Mouse (Mus musculus): ENCODE data around the gene Ces3b. TPM values are rescaled to one million over a fixed set of nuclear protein-coding genes. Genes with fewer than 3 reads are reported as not detected.
"Not testable (repeated sequence)": the region's sequence is repeated elsewhere in the genome, so short reads cannot be mapped to it uniquely, and the experiment has no call there.

The Ces3b gene
- not detected in 2 replicates for polyA plus RNA-seq (2012; ENCODE audit: insufficient read depth, low replicate concordance)

- Histone ChIP-seq H3K36me3 (replicated peaks; ENCODE audit: low read length) (no peaks in the 10 kb centered on the region), H3K4me3 (replicated peaks) (no peak within 1 kb of the TSS), H3K27me3 (replicated peaks) (peaks cover 11% of the 10 kb centered on the region), H3K9me3 (no peaks in the 10 kb centered on the region), H3K4me1 (no peaks in the 10 kb centered on the region)
- TF ChIP-seq FLI1 (IDR thresholded peaks at IDR 0.05; ENCODE audit: low read length): no peak
- no peak for TF ChIP-seq GATA1 (IDR thresholded peaks at IDR 0.05; ENCODE audit: borderline replicate concordance, low read length)
Observed at GRCm38 (mm10) chr8:105083449-105084050, at the start of gene Ces3b. Ces3b (plus strand) TSS chr8:105083753.

GRCm38 (mm10) chr8:105043510-105043909 lies 40.0 kb upstream of the Ces3b start:
- no peaks in the 10 kb centered on the region for H3K36me3 ChIP-seq (replicated peaks; ENCODE audit: low read length)
- TF ChIP-seq GATA1 (IDR thresholded peaks at IDR 0.05; ENCODE audit: borderline replicate concordance, low read length) (no peak), FLI1 (IDR thresholded peaks at IDR 0.05; ENCODE audit: low read length) (no peak)
- H3K4me3 ChIP-seq (replicated peaks): no peak overlapping the region
- peaks cover 11% of the 10 kb centered on the region; the same call in 1 of the 2 replicates for H3K9me3 ChIP-seq
- no peaks in the 10 kb centered on the region for H3K27me3 ChIP-seq (replicated peaks)
- no peaks in the 10 kb centered on the region for H3K4me1 ChIP-seq

GRCm38 (mm10) chr8:105045824-105046401 lies 37.6 kb upstream of the Ces3b start:
- Histone ChIP-seq H3K4me1 (no peaks in the 10 kb centered on the region), H3K27me3 (replicated peaks) (peaks cover 2% of the 10 kb centered on the region)
- no peak for TF ChIP-seq GATA1 (IDR thresholded peaks at IDR 0.05; ENCODE audit: borderline replicate concordance, low read length)
- no peak for TF ChIP-seq FLI1 (IDR thresholded peaks at IDR 0.05; ENCODE audit: low read length)

GRCm38 (mm10) chr8:105048371-105048854 lies 35.1 kb upstream of the Ces3b start, which contains the start of gene Ces3a:
Ces3a (plus strand) TSS chr8:105048601.
- TF ChIP-seq FLI1 (IDR thresholded peaks at IDR 0.05; ENCODE audit: low read length): no peak
- no peak for TF ChIP-seq GATA1 (IDR thresholded peaks at IDR 0.05; ENCODE audit: borderline replicate concordance, low read length)
- Histone ChIP-seq H3K36me3 (replicated peaks; ENCODE audit: low read length) (no peaks in the 10 kb centered on the region), H3K9me3 (no peaks in the 10 kb centered on the region), H3K4me3 (replicated peaks) (no peak within 1 kb of the TSS), H3K4me1 (no peaks in the 10 kb centered on the region), H3K27me3 (replicated peaks) (peaks cover 4% of the 10 kb centered on the region)

More at GRCm38 (mm10) chr8:105045824-105046401, 37.6 kb upstream of the Ces3b start:
- Histone ChIP-seq H3K36me3 (replicated peaks; ENCODE audit: low read length) (no peaks in the 10 kb centered on the region), H3K4me3 (replicated peaks) (no peak overlapping the region), H3K9me3 (no peaks in the 10 kb centered on the region)

- TF ChIP-seq FLI1 (IDR thresholded peaks at IDR 0.05; ENCODE audit: low read length) (no peak), GATA1 (IDR thresholded peaks at IDR 0.05; ENCODE audit: borderline replicate concordance, low read length) (no peak)
Observed at GRCm38 (mm10) chr8:105056211-105056610, 27.3 kb upstream of the Ces3b start.

GRCm38 (mm10) chr8:105060056-105060455 lies 23.5 kb upstream of the Ces3b start:
- H3K4me3 ChIP-seq (replicated peaks): no peak overlapping the region
- peaks cover 8% of the 10 kb centered on the region; the same call in 1 of the 2 replicates for H3K9me3 ChIP-seq
- no peaks in the 10 kb centered on the region for H3K36me3 ChIP-seq (replicated peaks; ENCODE audit: low read length)
- H3K27me3 ChIP-seq (replicated peaks): no peaks in the 10 kb centered on the region
- no peak for TF ChIP-seq GATA1 (IDR thresholded peaks at IDR 0.05; ENCODE audit: borderline replicate concordance, low read length)
- TF ChIP-seq FLI1 (IDR thresholded peaks at IDR 0.05; ENCODE audit: low read length): no peak
- no peaks in the 10 kb centered on the region for H3K4me1 ChIP-seq

More at GRCm38 (mm10) chr8:105056211-105056610, 27.3 kb upstream of the Ces3b start:
- Histone ChIP-seq H3K36me3 (replicated peaks; ENCODE audit: low read length) (no peaks in the 10 kb centered on the region), H3K4me3 (replicated peaks) (no peak overlapping the region), H3K4me1 (no peaks in the 10 kb centered on the region), H3K27me3 (replicated peaks) (peaks cover 4% of the 10 kb centered on the region), H3K9me3 (no peaks in the 10 kb centered on the region)

- Histone ChIP-seq H3K27me3 (replicated peaks) (peaks cover 6% of the 10 kb centered on the region), H3K9me3 (peaks cover 8% of the 10 kb centered on the region; the same call in 1 of the 2 replicates), H3K36me3 (replicated peaks; ENCODE audit: low read length) (no peaks in the 10 kb centered on the region), H3K4me3 (replicated peaks) (no peak overlapping the region), H3K4me1 (no peaks in the 10 kb centered on the region)
- TF ChIP-seq FLI1 (IDR thresholded peaks at IDR 0.05; ENCODE audit: low read length) (no peak), GATA1 (IDR thresholded peaks at IDR 0.05; ENCODE audit: borderline replicate concordance, low read length) (no peak)
Observed at GRCm38 (mm10) chr8:105066761-105067160, 16.8 kb upstream of the Ces3b start.

GRCm38 (mm10) chr8:105067905-105068304 lies 15.6 kb upstream of the Ces3b start:
- H3K36me3 ChIP-seq (replicated peaks; ENCODE audit: low read length); H3K9me3 ChIP-seq; H3K4me1 ChIP-seq; H3K4me3 ChIP-seq (replicated peaks); H3K27me3 ChIP-seq (replicated peaks): not testable (repeated sequence)

- no peaks in the 10 kb centered on the region for H3K36me3 ChIP-seq (replicated peaks; ENCODE audit: low read length)
- no peak overlapping the region for H3K4me3 ChIP-seq (replicated peaks)
- TF ChIP-seq FLI1 (IDR thresholded peaks at IDR 0.05; ENCODE audit: low read length) (no peak), GATA1 (IDR thresholded peaks at IDR 0.05; ENCODE audit: borderline replicate concordance, low read length) (no peak)
- no peaks in the 10 kb centered on the region for H3K4me1 ChIP-seq
- peaks cover 3% of the 10 kb centered on the region; the same call in 1 of the 2 replicates for H3K9me3 ChIP-seq
- peaks cover 9% of the 10 kb centered on the region for H3K27me3 ChIP-seq (replicated peaks)
Observed at GRCm38 (mm10) chr8:105068971-105069370, 14.6 kb upstream of the Ces3b start.

- H3K9me3 ChIP-seq: no peaks in the 10 kb centered on the region
- H3K36me3 ChIP-seq (replicated peaks; ENCODE audit: low read length): no peaks in the 10 kb centered on the region
- peaks cover 12% of the 10 kb centered on the region for H3K27me3 ChIP-seq (replicated peaks)
- TF ChIP-seq FLI1 (IDR thresholded peaks at IDR 0.05; ENCODE audit: low read length) (no peak), GATA1 (IDR thresholded peaks at IDR 0.05; ENCODE audit: borderline replicate concordance, low read length) (no peak)
- H3K4me1 ChIP-seq: no peaks in the 10 kb centered on the region
- no peak overlapping the region for H3K4me3 ChIP-seq (replicated peaks)
Observed at GRCm38 (mm10) chr8:105076601-105077000, 7.0 kb upstream of the Ces3b start.

All from megakaryocyte, embryonic 14.5 days (primary cell).